Mouse (Mus musculus): Measurements from ENCODE around the gene Tmem200c. TPM values are rescaled to one million over a fixed set of nuclear protein-coding genes. Genes with fewer than 3 reads are reported as not detected.

The Tmem200c gene
- not detected for polyA plus RNA-seq (2017; shearing (Covaris generic))

DNA sequence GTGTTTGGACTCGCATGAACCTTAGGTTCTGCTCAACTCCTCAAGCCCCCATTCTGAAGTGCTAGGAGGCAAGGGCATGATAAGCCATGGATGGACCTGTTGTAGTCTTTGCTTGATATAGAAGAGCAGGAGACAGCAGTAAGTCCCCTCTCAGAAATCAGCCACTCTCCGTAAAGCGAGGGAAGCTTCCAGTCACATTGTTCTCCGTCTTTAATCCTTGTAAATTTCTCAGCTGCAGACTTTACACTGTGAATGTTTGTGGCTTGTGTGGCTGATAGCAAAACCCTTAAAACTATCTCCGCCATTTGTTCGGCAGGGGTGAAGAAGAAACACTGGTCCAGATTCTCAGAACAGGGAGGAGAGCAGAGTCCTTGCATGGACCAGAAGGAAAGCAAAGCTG lies at the start of gene Tmem200c:
Gene Tmem200c (plus strand): TSS at position 301 of the 400 bp plus-strand sequence.
- no peak for ATAC-seq

- no peak for ATAC-seq
Observed at GRCm38 (mm10) chr17:68793741-68794140, 32.7 kb upstream of the Tmem200c start.

DNA sequence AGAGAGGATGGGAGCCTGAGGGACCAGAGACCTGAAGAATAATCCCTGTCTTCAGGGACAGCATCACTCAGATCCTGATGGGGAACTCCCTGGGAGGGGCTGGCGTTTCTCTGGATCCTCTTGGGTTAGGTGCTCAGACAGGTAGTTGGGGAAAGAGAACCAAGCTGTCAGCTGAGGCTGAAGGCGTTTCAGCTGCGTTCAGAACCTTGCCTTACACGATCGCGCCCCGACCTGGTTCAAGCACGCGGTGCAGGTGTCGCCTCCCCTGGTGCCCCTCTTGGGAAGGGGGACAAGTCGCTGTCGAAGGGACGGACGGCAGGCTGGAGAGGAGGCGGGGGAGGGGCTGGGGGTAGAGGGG lies 10.2 kb downstream of the Tmem200c start:
- no peak for ATAC-seq

- no peak for ATAC-seq
Observed at GRCm38 (mm10) chr17:68837013-68837858, 10.8 kb downstream of the Tmem200c start.

DNA sequence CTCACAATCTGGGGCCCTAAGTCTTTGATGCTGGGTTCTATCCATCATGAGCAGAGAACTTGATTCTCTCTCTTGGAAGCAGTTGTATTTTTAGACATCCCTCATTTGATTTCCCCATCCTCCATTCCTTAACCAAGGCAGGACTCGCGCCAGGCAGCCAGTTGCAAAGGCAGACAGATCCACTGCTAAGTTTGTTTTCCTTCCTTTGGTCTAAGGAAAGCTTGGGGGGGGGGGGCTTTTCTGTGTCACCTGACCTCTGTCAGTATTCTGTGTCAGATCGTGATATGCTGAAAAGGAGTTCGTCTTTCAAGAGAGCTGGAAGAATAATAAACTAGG lies 11.4 kb downstream of the Tmem200c start:
- ATAC-seq: no peak

- ATAC-seq: no peak
Observed at GRCm38 (mm10) chr17:68839888-68840571, 13.6 kb downstream of the Tmem200c start.

GRCm38 (mm10) chr17:68840572-68840939 lies 14.1 kb downstream of the Tmem200c start:
- no peak for ATAC-seq

DNA sequence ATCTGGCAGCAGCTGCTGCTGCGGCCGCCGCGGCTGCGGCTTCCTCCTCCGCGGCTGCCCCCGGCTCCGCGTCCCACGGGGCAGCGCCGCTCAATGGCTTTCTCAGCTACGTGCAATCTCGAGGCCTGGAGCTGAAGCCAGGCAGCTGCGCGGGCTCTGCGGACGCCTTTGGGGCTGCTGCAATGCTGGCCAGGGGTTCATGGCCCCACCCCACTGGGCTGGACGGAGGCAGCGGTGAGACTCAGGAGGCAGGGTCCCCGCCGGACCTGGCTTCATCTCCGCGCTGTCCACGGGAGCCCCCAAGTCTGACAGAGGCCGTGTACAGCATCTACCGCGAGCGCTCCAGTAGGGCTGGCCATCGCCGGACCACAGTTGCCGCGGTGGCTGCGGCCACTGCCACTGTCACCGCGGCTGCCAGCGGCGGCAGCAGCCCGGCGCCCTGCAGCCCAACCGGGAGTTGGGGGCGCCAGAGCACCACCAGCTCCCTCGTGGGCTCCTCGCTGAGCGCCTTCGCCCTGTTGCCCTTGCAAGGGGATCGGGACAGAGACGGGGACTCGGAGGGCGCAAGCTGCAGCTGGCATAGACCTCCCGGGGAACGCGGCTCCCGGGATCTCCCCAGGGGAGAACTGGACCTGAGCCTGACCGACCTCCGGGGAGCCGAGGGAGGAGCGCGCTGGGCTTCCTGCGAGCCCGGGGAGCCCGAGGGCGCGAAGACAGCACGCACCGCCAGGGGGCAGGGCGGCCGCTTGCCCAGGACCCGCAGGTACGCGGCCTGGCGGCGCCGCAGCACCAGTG lies 14.9 kb downstream of the Tmem200c start:
- ATAC-seq: no peak

GRCm38 (mm10) chr17:68841892-68842252 lies 15.4 kb downstream of the Tmem200c start:
- no peak for ATAC-seq

GRCm38 (mm10) chr17:68845931-68846330 lies 19.5 kb downstream of the Tmem200c start:
- ATAC-seq: no peak

DNA sequence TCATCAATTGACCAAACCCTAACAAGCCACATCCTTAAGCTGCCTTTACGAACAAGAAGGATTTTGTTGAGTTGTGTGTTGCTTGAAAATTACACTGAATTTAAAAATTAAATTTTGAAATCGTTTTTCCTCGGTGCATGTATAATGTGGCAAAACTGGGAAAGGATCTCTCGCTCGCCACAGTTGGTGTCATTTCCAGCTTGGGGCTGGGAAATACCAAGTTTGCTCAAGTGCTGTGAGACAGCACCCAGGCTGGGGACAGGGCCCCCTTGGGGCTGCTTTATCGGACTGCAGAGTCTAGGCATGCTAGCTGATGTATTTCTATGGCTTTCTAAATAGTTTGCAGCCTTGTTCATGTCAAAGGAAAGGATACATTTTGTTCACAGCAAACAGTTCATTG lies 22.3 kb downstream of the Tmem200c start:
- no peak for ATAC-seq

GRCm38 (mm10) chr17:68852171-68852966 lies 25.9 kb downstream of the Tmem200c start:
- ATAC-seq: no peak

GRCm38 (mm10) chr17:68864175-68864574 lies 37.8 kb downstream of the Tmem200c start:
- no peak for ATAC-seq

DNA sequence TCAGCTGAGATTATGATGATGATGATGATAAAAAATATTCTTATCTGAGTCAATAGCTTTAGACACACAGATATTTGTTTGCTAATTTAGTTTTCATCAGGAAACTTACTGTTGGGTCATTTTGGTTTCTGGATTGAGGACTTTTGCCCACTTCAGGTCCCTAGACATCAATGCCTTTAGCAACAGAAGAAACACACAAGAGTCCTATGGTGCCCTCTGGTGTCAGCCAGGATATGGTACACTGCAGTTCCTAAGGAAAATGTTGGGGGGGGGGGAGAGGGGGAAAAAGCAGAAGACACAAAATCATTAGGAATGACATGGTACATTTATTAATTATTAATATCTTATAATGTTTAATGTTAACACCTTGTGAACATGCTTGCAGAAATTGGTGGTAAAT lies 42.0 kb downstream of the Tmem200c start:
- no peak for ATAC-seq

- no peak for ATAC-seq
Observed at GRCm38 (mm10) chr17:68874021-68874420, 47.6 kb downstream of the Tmem200c start.

- ATAC-seq: no peak
Observed at GRCm38 (mm10) chr17:68875251-68875650, 48.8 kb downstream of the Tmem200c start.

DNA sequence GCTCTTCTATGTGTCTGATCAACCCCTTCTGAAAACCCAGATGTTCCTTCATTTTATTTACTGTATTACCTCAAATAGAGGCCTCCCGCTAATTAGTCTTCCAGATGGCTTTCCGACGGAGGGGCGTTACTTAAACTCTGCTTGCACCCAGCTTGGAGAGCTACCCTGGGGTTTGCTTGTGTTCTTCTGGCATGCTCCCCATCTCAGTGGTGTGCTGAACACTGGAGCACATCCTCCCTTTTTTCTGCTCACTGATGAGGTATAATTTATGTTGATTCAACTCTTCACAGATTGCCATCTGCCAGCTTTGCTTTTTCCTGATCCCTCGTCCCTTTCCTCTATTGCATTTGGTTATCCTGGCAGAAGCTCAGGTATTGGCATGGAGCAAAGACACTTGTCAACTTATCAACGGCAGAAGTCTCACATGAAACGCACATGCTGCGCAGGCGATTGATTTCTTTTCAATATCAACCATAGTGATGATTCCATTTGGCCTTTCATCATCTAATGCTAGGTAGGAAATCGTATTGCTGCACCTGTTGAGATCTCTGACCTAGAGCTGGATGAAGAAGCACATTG lies 49.6 kb downstream of the Tmem200c start:
- ATAC-seq: no peak

GRCm38 (mm10) chr17:68881725-68882524 lies 55.5 kb downstream of the Tmem200c start:
- ATAC-seq: no peak

DNA sequence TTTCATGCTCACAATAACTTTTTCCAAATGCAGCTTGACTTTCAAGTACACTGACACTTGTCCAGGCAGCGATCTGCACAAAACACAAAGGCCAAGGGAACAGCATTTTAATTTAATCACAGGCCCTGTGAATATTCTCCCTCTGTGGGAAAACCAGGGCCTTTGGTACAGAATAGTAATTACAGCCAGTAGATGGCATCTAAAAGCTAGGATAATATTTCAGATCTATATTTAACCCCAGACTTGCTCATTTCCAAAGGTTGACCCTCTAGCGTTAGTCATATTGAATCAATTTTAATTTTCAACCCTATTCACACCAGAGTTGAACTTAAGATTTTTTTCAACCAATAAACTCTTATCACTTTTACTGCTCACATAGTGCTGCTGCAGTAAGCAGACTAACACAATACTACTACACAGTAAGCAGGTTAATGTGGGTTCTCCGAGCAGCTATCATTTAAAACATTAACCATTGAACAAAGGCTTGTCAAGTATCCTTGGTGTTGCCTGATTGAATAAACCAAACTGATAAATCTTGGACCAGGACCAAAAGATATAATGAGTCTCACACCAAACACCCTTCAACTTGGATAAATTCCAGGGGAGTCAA lies 57.2 kb downstream of the Tmem200c start:
- no peak for ATAC-seq

DNA sequence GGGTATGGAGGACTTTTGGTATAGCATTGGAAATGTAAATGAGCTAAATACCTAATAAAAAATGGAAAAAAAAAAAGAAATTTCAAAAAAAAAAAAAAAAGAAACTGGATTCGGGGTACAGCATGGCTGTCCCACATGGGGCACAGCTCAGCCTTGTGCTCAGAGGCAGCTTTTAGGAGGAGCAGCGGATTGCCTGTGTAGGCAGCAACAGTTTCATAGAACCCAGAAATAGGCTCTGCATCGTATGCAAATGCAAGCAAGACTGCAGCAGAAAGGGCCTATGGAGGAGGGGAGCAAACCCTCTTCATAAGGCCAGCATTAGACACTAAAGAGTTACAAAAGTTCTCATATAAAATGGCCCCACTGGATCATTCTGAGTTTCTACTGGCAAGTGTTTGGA lies 64.2 kb downstream of the Tmem200c start:
- ATAC-seq: no peak
